Mouse (Mus musculus) lung, adult 2 months (tissue): Measurements from ENCODE around the gene Dscam.

Experiments
- CTCF ChIP-seq: fragments of 200-500 bp; IDR thresholded peaks from 2 replicates; pipeline ENCODE4 v1.5.1; 2011; ENCODE audit warnings: mild to moderate bottlenecking, low read length, control low read depth; ENCODE audit not compliant: insufficient read depth
- POLR2A ChIP-seq: fragments of 200-500 bp; IDR thresholded peaks from 2 replicates; pipeline ENCODE4 v1.6.1; 2011; ENCODE audit warnings: low read depth, mild to moderate bottlenecking, control low read depth, low read length, borderline replicate concordance; ENCODE audit errors: extremely low read depth

- TF ChIP-seq CTCF, result no peak
- TF ChIP-seq POLR2A, result no peak
Observed at GRCm38 (mm10) chr16:96720666-96721065, 449.9 kb downstream of the Dscam start.
